Mouse (Mus musculus): ENCODE data around the gene Ssh1. TPM values are rescaled to one million over a fixed set of nuclear protein-coding genes. Genes with fewer than 3 reads are reported as not detected.

Ssh1 gene
- total RNA-seq, 2 experiments from 2014 or later: 36.1 to 36.9 TPM

DNA sequence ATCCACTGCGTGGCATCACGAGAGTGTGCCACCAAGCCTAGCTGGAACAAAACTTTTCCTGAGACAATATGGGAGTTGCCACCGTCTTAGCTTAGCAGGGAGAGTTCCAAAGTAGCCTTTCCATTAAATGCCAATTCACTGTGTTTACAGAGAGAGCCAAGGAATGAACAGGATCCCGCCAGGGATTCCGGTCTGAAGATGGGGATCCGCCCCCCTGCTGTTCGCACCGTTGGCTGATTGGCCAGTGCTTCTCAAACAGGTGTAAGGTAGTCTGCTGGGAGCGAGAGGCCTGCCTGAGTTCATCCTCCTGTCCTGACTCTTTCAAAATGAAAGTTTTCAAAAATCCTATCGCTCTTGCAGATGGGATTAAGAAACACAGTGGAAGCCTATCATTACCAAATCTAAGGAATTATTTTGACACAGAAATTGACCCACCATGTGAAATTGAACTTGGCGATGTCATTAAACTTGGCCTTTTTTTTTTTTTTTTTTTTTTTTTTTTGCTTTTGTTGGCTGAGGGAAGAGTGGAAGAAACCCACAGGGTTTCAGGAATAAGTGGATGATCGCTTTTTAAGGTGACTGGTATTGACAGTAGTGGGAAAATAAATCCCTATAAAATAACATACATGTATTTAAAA, 54.3 kb downstream of the Ssh1 start:
- intact Hi-C loops (cut with DNase I): no loop called here
- DNase-seq: no peak

- intact Hi-C loops (cut with DNase I): no loop called here
- DNase-seq: no peak
Measured at GRCm38 (mm10) chr5:113937650-113938049, 56.0 kb downstream of the Ssh1 start.

GRCm38 (mm10) chr5:113933889-113934288, 59.8 kb downstream of the Ssh1 start:
- no peak for DNase-seq
- intact Hi-C loops (cut with DNase I): no loop called here

DNA sequence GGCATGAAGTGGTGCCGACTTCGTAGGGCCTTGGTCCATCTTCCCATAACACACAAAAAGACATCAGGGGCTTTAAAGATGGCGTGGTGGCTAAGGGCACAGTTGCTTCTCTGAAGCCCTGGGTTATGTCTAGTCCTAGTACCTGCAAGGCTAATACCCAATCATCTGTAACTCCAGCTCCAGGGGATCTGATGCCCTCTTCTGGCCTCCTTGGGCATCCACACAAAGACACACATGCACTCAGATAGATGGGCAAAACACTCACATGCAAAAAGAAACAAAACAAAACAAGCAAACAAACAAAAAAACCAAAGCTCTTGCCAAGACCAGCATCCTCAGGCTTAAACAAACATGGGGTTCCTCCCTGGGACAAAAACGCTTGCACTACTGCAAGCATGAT, 60.2 kb downstream of the Ssh1 start:
- no peak for DNase-seq
- intact Hi-C loops (cut with DNase I): no loop called here

- no peak for DNase-seq
- intact Hi-C loops (cut with DNase I): no loop called here
Measured at GRCm38 (mm10) chr5:113932310-113932709, 61.4 kb downstream of the Ssh1 start.

DNA sequence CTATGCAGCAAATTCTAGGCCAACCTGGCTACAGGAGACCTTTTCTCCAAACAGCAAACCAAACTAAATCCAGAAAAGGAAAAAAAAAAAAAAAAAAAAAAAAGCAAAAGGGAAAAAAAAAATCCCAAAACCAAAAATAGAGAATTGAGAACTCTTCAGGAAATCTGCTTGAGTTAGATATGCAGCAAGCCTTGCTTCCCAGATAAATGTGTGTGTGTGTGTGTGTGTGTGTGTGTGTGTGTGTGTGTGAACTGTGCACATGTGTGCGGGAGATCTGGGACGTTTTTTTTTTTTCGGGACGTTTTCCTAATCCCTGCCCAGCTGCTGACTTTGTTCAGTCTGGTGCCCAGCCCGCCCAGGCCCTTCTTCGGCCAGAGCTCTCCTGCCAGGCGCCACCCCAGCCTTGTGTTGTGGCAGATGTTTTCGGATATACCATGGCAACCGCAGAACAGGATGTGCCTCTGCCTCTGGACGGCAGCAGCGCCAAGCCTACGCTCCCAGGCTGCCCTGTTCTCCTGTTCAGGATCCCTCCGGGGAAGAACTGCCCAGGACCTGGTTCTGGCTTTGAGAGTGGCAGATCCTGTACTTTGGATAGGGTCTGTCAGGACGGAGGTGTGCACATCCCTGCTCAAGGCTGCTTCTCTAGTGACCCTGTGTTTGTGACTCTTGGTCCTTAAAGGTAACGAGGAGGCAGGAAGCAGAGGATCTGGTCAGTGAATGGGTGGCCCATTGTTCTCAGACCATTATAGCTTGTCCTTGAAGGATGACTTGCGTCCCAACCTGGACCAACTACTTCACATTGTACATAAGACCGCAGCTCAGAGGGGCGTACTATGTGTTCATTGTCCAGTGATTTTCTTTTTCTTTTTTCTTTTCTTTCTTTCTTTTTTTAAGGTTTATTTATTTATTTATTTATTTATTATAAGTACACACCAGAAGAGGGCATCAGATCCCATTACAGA, 62.8 kb downstream of the Ssh1 start:
- DNase-seq: peak; percentile 30
- intact Hi-C loops (cut with DNase I): no loop called here

DNA sequence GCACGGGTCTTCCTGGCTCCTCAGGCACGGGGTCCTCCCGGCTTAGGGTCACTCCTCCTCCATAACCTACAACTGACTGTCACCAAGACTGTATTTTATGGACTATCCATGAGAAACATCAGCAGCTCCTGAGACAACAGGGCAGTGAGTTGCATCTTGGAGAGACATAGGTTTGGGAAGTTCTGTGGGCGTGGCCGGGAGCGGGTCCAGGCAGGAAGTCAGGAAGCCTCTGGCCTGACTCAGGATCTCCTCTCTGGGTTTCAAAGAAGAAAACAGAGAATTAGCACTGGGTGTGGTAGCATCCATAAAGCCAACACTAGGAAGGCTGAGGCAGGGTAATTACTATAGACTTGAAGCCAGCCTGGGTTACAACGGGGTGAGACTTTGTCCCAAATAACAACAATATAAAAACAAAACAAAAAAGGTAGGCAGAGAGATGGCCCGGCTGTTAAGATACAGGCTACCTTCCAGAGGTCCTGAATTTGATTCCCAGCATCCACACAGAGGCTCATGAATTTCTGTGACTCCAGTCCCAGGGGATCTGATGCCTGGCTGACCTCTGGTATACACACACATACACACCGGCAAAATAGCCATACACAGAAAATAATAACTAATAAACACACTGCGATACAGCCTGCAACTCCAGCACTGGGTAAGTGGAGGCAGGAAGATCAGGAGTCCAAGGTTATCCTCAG, 63.6 kb downstream of the Ssh1 start:
- no peak for DNase-seq
- intact Hi-C loops (cut with DNase I): no loop called here

DNA sequence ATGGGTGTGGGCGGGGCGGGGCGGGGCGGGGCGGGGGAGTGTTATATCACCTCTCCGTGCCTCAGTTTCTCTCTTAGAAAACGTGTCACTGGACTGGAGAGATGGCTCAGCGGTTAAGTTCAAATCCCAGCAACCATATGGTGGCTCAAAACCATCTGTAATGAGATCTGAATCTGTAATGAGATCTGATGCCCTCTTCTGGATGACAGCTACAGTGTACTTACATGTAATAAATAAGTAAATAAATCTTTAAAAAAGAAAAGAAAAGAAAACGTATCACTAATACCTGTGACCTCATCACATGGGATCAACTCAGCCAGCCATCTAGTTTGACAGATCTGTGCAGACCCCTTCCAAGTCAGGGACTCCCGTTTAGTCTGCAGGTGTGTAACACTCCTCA, 64.2 kb downstream of the Ssh1 start:
- no peak for DNase-seq
- intact Hi-C loops (cut with DNase I): no loop called here

DNA sequence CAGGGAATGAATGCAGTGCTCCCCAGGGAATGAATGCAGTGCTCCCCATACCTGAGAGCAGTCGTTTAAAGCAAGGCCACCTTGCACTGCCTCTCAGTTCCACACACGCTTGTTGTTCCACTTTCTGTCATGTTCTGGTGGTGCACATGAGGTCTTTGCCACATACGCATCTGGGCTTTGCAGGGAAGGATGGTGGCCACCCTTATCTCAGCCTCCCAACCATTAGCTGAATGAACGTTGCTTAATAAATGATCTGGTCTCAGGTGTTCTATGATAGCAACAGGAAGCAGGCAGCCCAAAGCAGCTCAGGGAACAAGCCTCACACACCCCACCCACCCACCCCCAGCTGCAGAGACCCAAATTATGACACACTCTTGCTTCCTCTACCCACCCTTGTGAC, 69.1 kb downstream of the Ssh1 start:
- DNase-seq: no peak
- intact Hi-C loops (cut with DNase I): no loop called here

GRCm38 (mm10) chr5:113921310-113922166, 72.2 kb downstream of the Ssh1 start:
- intact Hi-C loops (cut with DNase I): no loop called here
- DNase-seq: peak; percentile 66

DNA sequence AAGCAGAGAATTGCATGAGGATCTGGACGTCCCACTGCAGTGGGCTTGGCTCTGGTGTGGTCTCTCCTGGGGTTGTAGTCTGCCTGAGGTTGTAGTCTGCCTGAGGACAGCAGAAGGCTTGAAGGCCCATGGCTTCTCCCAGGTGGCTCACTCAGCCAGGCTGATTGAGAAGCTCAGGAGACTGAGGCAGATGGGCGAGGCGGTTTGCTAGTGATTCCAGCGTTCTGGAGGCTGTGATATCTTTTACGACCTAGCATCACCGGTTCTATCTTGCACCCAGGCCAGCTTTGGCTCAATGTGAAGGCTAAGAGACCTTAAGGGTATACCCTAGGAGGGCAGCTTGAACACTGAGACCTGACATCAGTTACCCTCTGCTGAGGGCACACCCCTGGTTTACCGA, 74.6 kb downstream of the Ssh1 start:
- DNase-seq: no peak
- intact Hi-C loops (cut with DNase I): no loop called here

DNA sequence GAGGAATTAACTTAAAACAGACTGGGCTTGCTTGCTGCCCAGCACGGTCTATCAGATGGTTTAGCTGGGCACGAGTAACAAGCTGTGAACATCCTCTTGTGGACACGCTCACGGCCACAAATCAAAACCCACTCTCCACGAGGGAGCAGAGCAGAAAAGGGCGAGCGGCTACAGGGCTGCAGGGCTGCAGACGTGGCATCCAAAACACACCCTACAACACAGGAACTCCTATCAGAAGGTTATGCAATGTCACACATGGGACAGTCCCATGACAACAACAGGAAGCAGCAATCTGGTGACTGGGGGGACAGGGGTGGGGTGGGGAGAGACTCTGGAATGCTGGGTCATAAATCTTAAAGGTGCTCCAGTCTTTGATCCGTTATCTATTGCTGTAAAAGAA, 75.0 kb downstream of the Ssh1 start:
- intact Hi-C loops (cut with DNase I): no loop called here

DNA sequence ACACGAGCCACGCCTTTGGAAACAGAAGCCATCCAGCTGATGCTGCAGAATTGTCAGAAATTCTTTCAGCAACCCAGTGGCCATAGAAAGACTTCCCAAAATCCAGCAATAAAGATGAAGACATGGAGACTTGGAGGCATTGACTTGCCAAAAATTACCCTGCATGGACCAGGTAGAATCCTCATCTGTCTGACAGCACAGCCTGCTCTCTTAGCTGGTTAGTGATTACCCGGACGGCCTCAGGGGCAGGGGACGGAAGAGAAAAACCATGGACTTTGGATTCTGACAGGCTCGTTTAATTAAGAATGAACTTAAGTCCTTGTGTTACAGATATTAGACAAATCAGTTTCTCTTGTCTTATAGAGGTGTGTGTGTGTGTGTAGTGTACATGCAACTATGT, 83.0 kb downstream of the Ssh1 start:
- intact Hi-C loops (cut with DNase I): no loop called here
- no peak for DNase-seq

More for the DNA sequence above, 75.0 kb downstream of the Ssh1 start:
- no peak for DNase-seq

DNA sequence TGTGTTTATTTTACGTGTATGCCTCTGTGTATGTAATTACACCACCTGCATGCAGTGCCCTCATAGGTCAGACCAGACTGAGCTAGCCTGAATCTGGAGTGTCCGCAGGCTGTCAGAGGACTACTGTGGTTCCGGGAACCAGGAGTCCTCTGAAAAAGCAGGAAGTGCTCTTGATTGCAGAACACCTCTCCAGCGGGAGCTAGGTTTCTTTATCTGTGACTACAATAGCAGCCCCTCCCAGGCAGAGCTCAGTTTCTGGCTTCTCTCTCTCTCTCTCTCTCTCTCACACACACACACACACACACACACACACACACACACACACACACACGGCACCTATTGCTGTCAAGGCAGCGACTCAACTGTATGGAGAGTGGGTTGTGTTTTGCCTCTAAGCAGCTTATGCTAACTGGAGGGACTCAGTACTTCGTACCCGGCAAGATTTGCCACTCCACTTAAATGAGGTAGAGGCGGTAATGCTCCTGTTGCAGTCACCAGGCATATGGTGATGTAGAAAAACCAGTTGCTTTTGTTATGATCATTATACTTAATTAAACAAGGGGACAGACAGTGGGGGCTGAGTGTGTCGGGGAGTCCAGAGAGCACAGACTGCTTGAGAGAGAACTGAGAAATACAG, 83.5 kb downstream of the Ssh1 start:
- intact Hi-C loops (cut with DNase I): no loop called here
- DNase-seq: no peak

GRCm38 (mm10) chr5:113908592-113909441, 84.9 kb downstream of the Ssh1 start, which contains the start of gene Coro1c:
Coro1c (minus strand) TSS chr5:113908758.
- peak; percentile 100 for DNase-seq
- intact Hi-C loops (cut with DNase I): no loop called here

DNA sequence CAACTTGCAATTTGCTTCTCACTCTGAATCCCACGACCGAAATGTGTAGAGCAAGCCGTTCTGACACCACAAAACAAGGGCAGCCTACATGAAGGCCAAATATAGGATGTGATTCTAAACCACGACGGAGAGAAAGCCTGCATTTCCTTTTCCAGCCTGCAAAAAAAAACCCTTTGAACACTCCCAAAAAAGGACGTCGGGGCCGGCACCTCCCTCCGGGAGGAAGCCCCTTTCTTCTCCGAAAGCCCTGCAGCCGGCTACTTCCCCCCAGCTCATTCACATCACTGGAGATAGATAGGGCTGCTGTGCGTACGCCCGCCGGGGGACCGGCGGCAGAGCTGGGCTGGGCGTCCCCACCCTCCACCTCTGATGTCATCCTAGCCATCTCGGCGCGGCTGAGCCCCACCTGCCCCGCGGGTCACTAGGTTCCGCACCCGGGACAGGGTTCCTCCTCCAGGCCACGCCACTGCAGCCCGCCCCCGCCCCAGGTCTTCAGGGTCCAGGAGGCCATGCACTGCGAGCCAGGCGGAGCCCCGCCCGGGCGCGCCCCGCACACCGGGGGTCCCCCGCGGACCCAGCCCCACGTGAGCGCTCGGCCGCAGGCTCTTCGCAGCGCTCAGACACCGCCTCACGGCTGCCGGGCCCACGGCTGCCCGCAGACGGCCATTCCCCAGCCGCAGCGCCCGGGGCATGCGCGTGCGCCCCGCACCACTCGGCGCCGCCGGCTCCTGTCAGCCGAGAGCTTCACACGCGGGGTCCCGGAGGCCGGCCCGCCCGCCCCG, 85.7 kb downstream of the Ssh1 start:
- peak; percentile 60 for DNase-seq
- intact Hi-C loops (cut with DNase I): no loop called here

DNA sequence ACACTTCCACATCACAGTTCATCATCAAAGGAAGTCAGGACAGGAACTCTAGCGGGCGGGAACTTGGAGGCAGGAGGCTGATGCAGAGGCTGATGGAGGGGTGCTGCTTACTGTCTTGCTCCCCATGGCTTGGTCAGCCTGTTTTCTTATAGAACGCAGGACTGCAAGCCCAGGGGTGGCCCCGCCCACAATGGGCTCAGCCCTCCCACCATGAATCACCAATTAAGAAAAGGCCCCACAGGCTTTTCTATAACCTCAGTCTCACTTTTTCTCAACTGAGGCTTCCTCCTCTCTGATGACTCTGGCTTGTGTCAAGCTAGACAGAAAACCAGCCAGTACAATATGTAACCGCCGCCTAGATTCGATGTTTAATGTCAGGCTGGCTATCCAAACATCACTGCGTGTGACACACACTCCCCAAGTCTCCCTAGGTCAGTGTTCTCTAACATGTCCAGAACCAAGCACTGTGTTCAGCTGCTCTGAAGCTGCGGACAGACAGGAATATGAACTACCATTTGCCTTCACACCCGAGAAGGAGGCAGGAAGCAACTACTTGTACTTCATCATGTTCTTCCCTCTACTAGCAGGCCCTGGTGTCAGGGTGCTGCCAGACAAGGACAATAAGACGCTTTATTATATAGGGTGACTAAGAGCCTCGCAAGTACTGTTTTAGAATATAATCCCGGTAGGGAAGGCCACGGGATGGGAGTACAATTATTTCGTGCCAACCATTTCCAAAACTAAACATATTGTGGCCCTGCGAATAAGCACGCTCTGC, 86.5 kb downstream of the Ssh1 start:
- intact Hi-C loops (cut with DNase I): no loop called here
- no peak for DNase-seq

- no peak for DNase-seq
- intact Hi-C loops (cut with DNase I): no loop called here
Measured at GRCm38 (mm10) chr5:113904987-113905386, 88.7 kb downstream of the Ssh1 start.

All from left cerebral cortex, postnatal 4 days (tissue).